Mouse (Mus musculus): ENCODE measurements around the gene Ppia.
"Not testable (repeated sequence)": the region's sequence is repeated elsewhere in the genome, so short reads cannot be mapped to it uniquely, and the experiment has no call there.

DNA sequence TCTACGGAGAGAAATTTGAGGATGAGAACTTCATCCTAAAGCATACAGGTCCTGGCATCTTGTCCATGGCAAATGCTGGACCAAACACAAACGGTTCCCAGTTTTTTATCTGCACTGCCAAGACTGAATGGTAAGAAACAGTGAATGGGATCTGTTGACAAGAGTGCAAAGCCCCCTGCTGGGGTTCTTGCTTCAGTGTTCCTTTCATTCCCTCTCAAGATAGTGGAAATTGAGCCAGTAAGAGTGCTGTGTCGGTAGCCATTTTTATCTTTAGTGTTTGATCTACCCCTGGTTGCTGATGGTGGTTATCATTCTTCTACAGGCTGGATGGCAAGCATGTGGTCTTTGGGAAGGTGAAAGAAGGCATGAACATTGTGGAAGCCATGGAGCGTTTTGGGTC, 3.9 kb downstream of the Ppia start:
- not testable (repeated sequence) for TF ChIP-seq GATA1 (IDR thresholded peaks at IDR 0.05; ENCODE audit: borderline replicate concordance, low read length); CTCF (IDR thresholded peaks at IDR 0.05; ENCODE audit: low read depth, low read length); TAL1 (conservative IDR thresholded peaks at IDR 0.05; ENCODE audit: low read depth, low read length); POLR2AphosphoS5 (IDR thresholded peaks at IDR 0.05; ENCODE audit: insufficient replicate concordance, low read depth, low read length); GATA2 (IDR thresholded peaks at IDR 0.05; ENCODE audit: borderline replicate concordance, low read depth, low read length)

All from G1E (cell line).